Mouse (Mus musculus) myocyte (in vitro differentiated cells): Measurements from ENCODE around the gene Mdfi. TPM values are rescaled to one million over a fixed set of nuclear protein-coding genes. Genes with fewer than 3 reads are reported as not detected.

Experiments used
- H3K27me3 ChIP-seq: one replicate; pipeline ENCODE4 v1.6.1; 2011; ENCODE audit not compliant: control insufficient read depth, insufficient read depth, insufficient read length
- H3K36me3 ChIP-seq: one replicate; pipeline ENCODE4 v1.6.1; 2011; ENCODE audit not compliant: control insufficient read depth, insufficient read depth
- H3K4me2 ChIP-seq: one replicate; pipeline ENCODE4 v1.6.1; 2011; ENCODE audit warnings: low read depth, control low read depth
- H3K4me3 ChIP-seq: one replicate; pipeline ENCODE4 v1.5.1; 2011; ENCODE audit warnings: mild to moderate bottlenecking, control low read depth, moderate library complexity
- H3K79me2 ChIP-seq: one replicate; pipeline ENCODE4 v1.6.1; 2011; ENCODE audit not compliant: control insufficient read depth, insufficient read depth
- H3ac ChIP-seq: one replicate; pipeline ENCODE4 v1.6.1; 2011; ENCODE audit not compliant: control insufficient read depth, insufficient read length
- CEBPB ChIP-seq: IDR thresholded peaks from 2 replicates; pipeline ENCODE4 v1.6.1; 2011; ENCODE audit warnings: mild to moderate bottlenecking, moderate library complexity; ENCODE audit not compliant: poor library complexity, insufficient read depth, severe bottlenecking
- E2F4 ChIP-seq: IDR thresholded peaks from one replicate; pipeline ENCODE4 v1.6.1; 2011; ENCODE audit warnings: mild to moderate bottlenecking, control low read depth, moderate library complexity; ENCODE audit not compliant: insufficient read depth
- MAX ChIP-seq: IDR thresholded peaks from one replicate; pipeline ENCODE4 v1.6.1; 2011; ENCODE audit warnings: low read depth, mild to moderate bottlenecking, control low read depth
- MYOD1 ChIP-seq, 3 experiments: IDR thresholded peaks; one replicate each; pipeline ENCODE4 v1.6.1; 2011; ENCODE audit warnings: control low read depth in 2 of 3, low read depth in 2 of 3, mild to moderate bottlenecking in 2 of 3, moderate library complexity in 1 of 3; ENCODE audit not compliant: insufficient read length in 2 of 3, control insufficient read depth in 1 of 3
- MYOG ChIP-seq, 3 experiments: IDR thresholded peaks; one replicate each; pipeline ENCODE4 v1.6.1; 2011; ENCODE audit warnings: control low read depth in 2 of 3, low read depth in 2 of 3, mild to moderate bottlenecking in 2 of 3; ENCODE audit not compliant: insufficient read length in 2 of 3, control insufficient read depth in 1 of 3, insufficient read depth in 1 of 3
- POLR2A ChIP-seq: IDR thresholded peaks from one replicate; pipeline ENCODE4 v1.6.1; 2011; ENCODE audit warnings: low read depth, mild to moderate bottlenecking, control low read depth, moderate library complexity; ENCODE audit not compliant: insufficient read length
- POLR2AphosphoS2 ChIP-seq: IDR thresholded peaks from one replicate; pipeline ENCODE4 v1.6.1; 2011; ENCODE audit warnings: low read depth, control low read depth; ENCODE audit not compliant: insufficient read length
- REST ChIP-seq: IDR thresholded peaks from one replicate; pipeline ENCODE4 v1.6.1; 2011; ENCODE audit warnings: mild to moderate bottlenecking, control low read depth, moderate library complexity; ENCODE audit not compliant: insufficient read depth, insufficient read length
- SRF ChIP-seq: IDR thresholded peaks from one replicate; pipeline ENCODE4 v1.6.1; 2011; ENCODE audit warnings: low read depth; ENCODE audit not compliant: control insufficient read depth, insufficient read length
- TCF12 ChIP-seq: IDR thresholded peaks from one replicate; pipeline ENCODE4 v1.6.1; 2011; ENCODE audit warnings: mild to moderate bottlenecking, control low read depth; ENCODE audit not compliant: poor library complexity, insufficient read depth, severe bottlenecking
- TCF3 ChIP-seq: IDR thresholded peaks from one replicate; pipeline ENCODE4 v1.6.1; 2011; ENCODE audit warnings: low read depth, control low read depth; ENCODE audit not compliant: insufficient read length
- USF1 ChIP-seq: IDR thresholded peaks from one replicate; pipeline ENCODE4 v1.6.1; 2011; ENCODE audit warnings: low read depth, mild to moderate bottlenecking, control low read depth, moderate library complexity
- polyA plus RNA-seq: library from polyadenylated mRNA; unstranded; fragments of >200 nt; fragmentation: generic; extraction: Trizol; gene quantifications from one replicate; pipeline ENCODE4 v1.2.1, GENCODE M21; 2012; ENCODE audit warnings: missing spikeins

The Mdfi gene
- polyA plus RNA-seq, 1 experiment: 1.1 TPM

GRCm38 (mm10) chr17:47850639-47851314 is 16.3 kb upstream of the Mdfi start:
- TF ChIP-seq SRF: no peak
- TF ChIP-seq CEBPB: no peak
- TF ChIP-seq MYOD1 (IDR thresholded peaks at IDR 0.05; ENCODE audit: control insufficient read depth in 1 of 3, insufficient read length in 2 of 3, low read depth in 2 of 3): no peak
- TF ChIP-seq POLR2A: no peak
- no peak for TF ChIP-seq POLR2AphosphoS2
- TF ChIP-seq MAX: no peak
- TF ChIP-seq TCF12: no peak
- no peak for TF ChIP-seq MYOG (IDR thresholded peaks at IDR 0.05; ENCODE audit: control insufficient read depth in 1 of 3, insufficient read depth in 1 of 3, insufficient read length in 2 of 3, low read depth in 2 of 3)
- no peak for TF ChIP-seq REST
- no peak for TF ChIP-seq USF1
- TF ChIP-seq TCF3: no peak
- no peak for TF ChIP-seq E2F4
- Histone ChIP-seq H3K4me2 (no peak overlapping the region), H3K4me3 (no peak overlapping the region), H3K27me3 (peaks cover 11% of the 10 kb centered on the region), H3K79me2 (no peaks in the 10 kb centered on the region), H3K36me3 (no peaks in the 10 kb centered on the region), H3ac (no peak overlapping the region)

- no peak for TF ChIP-seq E2F4
- H3K79me2 ChIP-seq: no peaks in the 10 kb centered on the region
- H3K27me3 ChIP-seq: peaks cover 11% of the 10 kb centered on the region
- no peak overlapping the region for H3ac ChIP-seq
- H3K4me3 ChIP-seq: no peak overlapping the region
- no peaks in the 10 kb centered on the region for H3K36me3 ChIP-seq
- no peak overlapping the region for H3K4me2 ChIP-seq
These were observed 15.5 kb upstream of the Mdfi start for GRCm38 (mm10) chr17:47850035-47850434.

DNA sequence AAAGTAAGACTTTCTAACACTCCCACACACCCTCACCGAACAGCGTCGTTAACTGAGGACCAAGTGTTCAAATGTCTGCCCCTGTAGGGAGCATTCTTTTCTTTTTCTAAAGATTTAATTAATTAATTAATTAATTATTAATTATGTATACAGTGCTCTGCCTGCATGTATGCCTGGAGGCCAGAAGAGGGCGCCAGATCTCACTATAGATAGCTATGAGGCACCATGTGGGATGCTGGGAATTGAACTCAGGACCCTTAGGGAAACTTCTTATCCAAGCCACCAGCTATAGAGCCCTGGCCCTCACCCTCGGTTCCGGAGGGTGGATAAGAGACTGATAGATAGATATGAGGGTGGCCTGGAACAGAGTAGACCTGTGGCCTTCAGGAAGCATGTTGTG is 13.5 kb upstream of the Mdfi start:
- no peaks in the 10 kb centered on the region for H3K79me2 ChIP-seq
- H3K27me3 ChIP-seq: peaks cover 11% of the 10 kb centered on the region
- TF ChIP-seq USF1 (no peak), MAX (no peak), MYOD1 (IDR thresholded peaks at IDR 0.05; ENCODE audit: control insufficient read depth in 1 of 3, insufficient read length in 2 of 3, low read depth in 2 of 3) (no peak), TCF12 (no peak), MYOG (IDR thresholded peaks at IDR 0.05; ENCODE audit: control insufficient read depth in 1 of 3, insufficient read depth in 1 of 3, insufficient read length in 2 of 3, low read depth in 2 of 3) (no peak), E2F4 (no peak), CEBPB (no peak), SRF (no peak)
- H3ac ChIP-seq: no peak overlapping the region
- no peak overlapping the region for H3K4me3 ChIP-seq
- H3K4me2 ChIP-seq: no peak overlapping the region
- H3K36me3 ChIP-seq: no peaks in the 10 kb centered on the region

- TF ChIP-seq POLR2A: no peak
- no peak for TF ChIP-seq MYOD1 (IDR thresholded peaks at IDR 0.05; ENCODE audit: control insufficient read depth in 1 of 3, insufficient read length in 2 of 3, low read depth in 2 of 3)
- no peak for TF ChIP-seq E2F4
- no peak for TF ChIP-seq TCF12
- no peak for TF ChIP-seq USF1
- TF ChIP-seq MYOG (IDR thresholded peaks at IDR 0.05; ENCODE audit: control insufficient read depth in 1 of 3, insufficient read depth in 1 of 3, insufficient read length in 2 of 3, low read depth in 2 of 3): no peak
- TF ChIP-seq MAX: no peak
- H3K27me3 ChIP-seq: peaks cover 11% of the 10 kb centered on the region
- no peaks in the 10 kb centered on the region for H3K36me3 ChIP-seq
- no peak overlapping the region for H3K4me2 ChIP-seq
- H3ac ChIP-seq: no peak overlapping the region
- no peaks in the 10 kb centered on the region for H3K79me2 ChIP-seq
- H3K4me3 ChIP-seq: no peak overlapping the region
These were observed 11.1 kb upstream of the Mdfi start for GRCm38 (mm10) chr17:47845609-47846008.

DNA sequence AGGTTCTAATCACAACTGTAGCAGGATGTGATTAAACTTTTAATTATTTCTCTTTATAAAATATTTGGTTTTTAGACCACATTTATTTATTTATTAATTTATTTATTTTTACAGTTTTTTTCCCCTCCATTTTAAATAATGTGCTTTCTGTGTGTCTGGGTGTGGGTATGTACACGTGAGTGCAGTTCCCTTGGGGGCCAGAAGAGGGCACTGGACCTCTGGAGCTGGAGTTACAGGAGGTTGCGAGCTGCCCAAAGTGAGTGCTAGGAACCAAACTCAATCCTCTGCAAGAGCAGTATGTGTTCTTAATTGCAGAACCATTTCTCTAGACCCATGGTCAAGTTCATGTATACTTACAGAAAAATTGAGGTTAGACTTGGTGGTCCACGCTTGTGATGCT is 9.0 kb upstream of the Mdfi start:
- Histone ChIP-seq H3K4me2 (no peak overlapping the region), H3K4me3 (no peak overlapping the region), H3K36me3 (no peaks in the 10 kb centered on the region), H3ac (no peak overlapping the region), H3K27me3 (peaks cover 11% of the 10 kb centered on the region), H3K79me2 (no peaks in the 10 kb centered on the region)
- TF ChIP-seq TCF3: no peak
- TF ChIP-seq MYOD1 (IDR thresholded peaks at IDR 0.05; ENCODE audit: control insufficient read depth in 1 of 3, insufficient read length in 2 of 3, low read depth in 2 of 3): no peak
- no peak for TF ChIP-seq CEBPB
- TF ChIP-seq MYOG (IDR thresholded peaks at IDR 0.05; ENCODE audit: control insufficient read depth in 1 of 3, insufficient read depth in 1 of 3, insufficient read length in 2 of 3, low read depth in 2 of 3): no peak
- no peak for TF ChIP-seq USF1
- TF ChIP-seq TCF12: no peak
- no peak for TF ChIP-seq E2F4
